Mouse (Mus musculus) midbrain, embryonic 14.5 days (tissue): ENCODE measurements at regions not wholly inside any gene's neighbourhood (a gene's known extent, or its start where the extent isn't known, plus 50 kb on each side); places are given as distances from the start of the nearest gene placed in this dataset.

Source experiments
- ATAC-seq: fragments of 200-750 bp; cut with Nextera tagmentation; 2 replicates; pipeline ENCODE4 v1.8.0; 2017; ENCODE audit warnings: moderate number of reproducible peaks, moderate library complexity; ENCODE audit not compliant: low FRiP score, low TSS enrichment
- DNase-seq: peaks from one replicate; pipeline ENCODE4 v3.0.0-alpha.2; 2015
- H3K27ac ChIP-seq: fragments of 300-500 bp; sonication (generic); replicated peaks from 2 replicates; pipeline ENCODE4 v1.5.1; 2014; ENCODE audit warnings: mild to moderate bottlenecking, low read depth, low read length, moderate library complexity
- H3K27me3 ChIP-seq: fragments of 300-500 bp; sonication (generic); 2 replicates; pipeline ENCODE4 v1.6.1; 2014; ENCODE audit warnings: low read length, control low read depth, mixed read lengths; ENCODE audit not compliant: control insufficient read depth, insufficient read depth
- H3K36me3 ChIP-seq: fragments of 300-500 bp; sonication (generic); 2 replicates; pipeline ENCODE4 v1.6.1; 2014; ENCODE audit warnings: low read length, control low read depth; ENCODE audit not compliant: control insufficient read depth, insufficient read depth
- H3K4me1 ChIP-seq: fragments of 300-500 bp; sonication (generic); 2 replicates; pipeline ENCODE4 v1.6.1; 2014; ENCODE audit warnings: mild to moderate bottlenecking, antibody characterized with exemption, low read length, control low read depth; ENCODE audit not compliant: control insufficient read depth, insufficient read depth
- H3K4me2 ChIP-seq: fragments of 300-500 bp; sonication (generic); 2 replicates; pipeline ENCODE4 v1.6.1; 2014; ENCODE audit warnings: mild to moderate bottlenecking, low read length, moderate library complexity
- H3K4me3 ChIP-seq: fragments of 300-500 bp; sonication (generic); replicated peaks from 2 replicates; pipeline ENCODE4 v1.5.1; 2014; ENCODE audit warnings: low read depth, low read length
- H3K9ac ChIP-seq: fragments of 300-500 bp; sonication (generic); replicated peaks from 2 replicates; pipeline ENCODE4 v1.6.1; 2014; ENCODE audit warnings: mild to moderate bottlenecking, low read length, moderate library complexity
- H3K9me3 ChIP-seq: fragments of 300-500 bp; sonication (generic); 2 replicates; pipeline ENCODE4 v1.6.1; 2016; ENCODE audit warnings: low read length, control low read depth, mixed read lengths; ENCODE audit not compliant: control insufficient read depth
- WGBS: fragments of 180-500 bp; shearing (Covaris S2); extraction: QIAGEN DNeasy Blood & Tissue Kit; methylation state at CpG from one replicate; pipeline ENCODE4 v1.1.7; 2014; 5-methylcytosine and 5-hydroxymethylcytosine counted together

GRCm38 (mm10) chr4:140324971-140325676 is 78.5 kb upstream of the Igsf21 start:
- H3K27me3 ChIP-seq, result no peaks in the 10 kb centered on the region
- H3K4me2 ChIP-seq, result no peak overlapping the region
- H3K36me3 ChIP-seq, result no peaks in the 10 kb centered on the region
- no peak overlapping the region for H3K9ac ChIP-seq
- H3K27ac ChIP-seq, result no peak overlapping the region
- DNase-seq (no peak), ATAC-seq (no peak)
- H3K9me3 ChIP-seq, result no peaks in the 10 kb centered on the region; the same call in 1 of the 2 replicates
- H3K4me3 ChIP-seq, result no peak overlapping the region
- no peaks in the 10 kb centered on the region for H3K4me1 ChIP-seq
- 85% methylated on average over 8 of the region's 8 CpGs for WGBS

- no peak overlapping the region for H3K27ac ChIP-seq
- H3K4me1 ChIP-seq, result no peaks in the 10 kb centered on the region
- H3K4me3 ChIP-seq, result no peak overlapping the region
- no peak for ATAC-seq
- no peak for DNase-seq
- no peaks in the 10 kb centered on the region for H3K27me3 ChIP-seq
- no peak overlapping the region for H3K9ac ChIP-seq
- H3K36me3 ChIP-seq, result no peaks in the 10 kb centered on the region
- H3K9me3 ChIP-seq, result no peaks in the 10 kb centered on the region; the same call in 1 of the 2 replicates
- 82% methylated on average over 15 of the region's 15 CpGs for WGBS
- H3K4me2 ChIP-seq, result no peak overlapping the region
Observed at GRCm38 (mm10) chr4:140320120-140320921, 73.7 kb upstream of the Igsf21 start.

GRCm38 (mm10) chr4:140312635-140313034 is 66.1 kb upstream of the Igsf21 start:
- no peak overlapping the region for H3K9ac ChIP-seq
- no peak overlapping the region for H3K4me3 ChIP-seq
- no peaks in the 10 kb centered on the region for H3K9me3 ChIP-seq
- no peak overlapping the region for H3K4me2 ChIP-seq
- DNase-seq (peak; percentile 60), ATAC-seq (no peak)
- no peaks in the 10 kb centered on the region for H3K36me3 ChIP-seq
- no peak overlapping the region for H3K27ac ChIP-seq
- peaks cover 13% of the 10 kb centered on the region; the same call in 1 of the 2 replicates for H3K4me1 ChIP-seq
- no peaks in the 10 kb centered on the region for H3K27me3 ChIP-seq
- 12% methylated on average over 16 of the region's 16 CpGs for WGBS

- Histone ChIP-seq H3K27me3 (no peaks in the 10 kb centered on the region), H3K9me3 (no peaks in the 10 kb centered on the region), H3K9ac (no peak overlapping the region), H3K4me2 (no peak overlapping the region), H3K4me3 (no peak overlapping the region), H3K4me1 (0 out of 2 replicates have a peak, but pooled peaks cover 6% of the 10 kb centered on the region), H3K36me3 (no peaks in the 10 kb centered on the region), H3K27ac (no peak overlapping the region)
- no peak for DNase-seq
- ATAC-seq, result no peak
- WGBS, result 71% methylated on average over 8 of the region's 8 CpGs
Observed at GRCm38 (mm10) chr4:140307481-140307880, 60.9 kb upstream of the Igsf21 start.

- 82% methylated on average over 5 of the region's 5 CpGs for WGBS
Observed at GRCm38 (mm10) chr4:140304960-140305359, 58.4 kb upstream of the Igsf21 start.

GRCm38 (mm10) chr4:140301661-140302060 is 55.1 kb upstream of the Igsf21 start:
- no peak overlapping the region for H3K9ac ChIP-seq
- no peak for ATAC-seq
- no peaks in the 10 kb centered on the region for H3K9me3 ChIP-seq
- peaks cover 3% of the 10 kb centered on the region; the same call in 1 of the 2 replicates for H3K4me1 ChIP-seq
- H3K4me2 ChIP-seq, result no peak overlapping the region
- no peaks in the 10 kb centered on the region for H3K27me3 ChIP-seq
- H3K4me3 ChIP-seq, result no peak overlapping the region
- DNase-seq, result no peak
- WGBS, result 80% methylated on average over 15 of the region's 15 CpGs
- no peaks in the 10 kb centered on the region for H3K36me3 ChIP-seq
- no peak overlapping the region for H3K27ac ChIP-seq

More at GRCm38 (mm10) chr4:140304960-140305359, 58.4 kb upstream of the Igsf21 start:
- no peaks in the 10 kb centered on the region for H3K27me3 ChIP-seq
- DNase-seq, result no peak
- 0 out of 2 replicates have a peak, but pooled peaks cover 3% of the 10 kb centered on the region for H3K4me1 ChIP-seq
- H3K27ac ChIP-seq, result no peak overlapping the region
- no peak overlapping the region for H3K4me2 ChIP-seq
- H3K4me3 ChIP-seq, result no peak overlapping the region
- ATAC-seq, result no peak
- no peak overlapping the region for H3K9ac ChIP-seq
- H3K36me3 ChIP-seq, result no peaks in the 10 kb centered on the region
- H3K9me3 ChIP-seq, result no peaks in the 10 kb centered on the region

GRCm38 (mm10) chr4:140297912-140298620 is 51.5 kb upstream of the Igsf21 start:
- Histone ChIP-seq H3K4me2 (no peak overlapping the region), H3K9ac (no peak overlapping the region), H3K4me3 (no peak overlapping the region), H3K9me3 (no peaks in the 10 kb centered on the region), H3K27me3 (no peaks in the 10 kb centered on the region), H3K36me3 (no peaks in the 10 kb centered on the region), H3K27ac (no peak overlapping the region), H3K4me1 (peaks cover 3% of the 10 kb centered on the region; the same call in 1 of the 2 replicates)
- 66% methylated on average over 18 of the region's 18 CpGs for WGBS
- no peak for ATAC-seq
- peak; percentile 39 for DNase-seq
